Mouse (Mus musculus): Measurements from ENCODE around the gene Tfap2b. TPM values are rescaled to one million over a fixed set of nuclear protein-coding genes. Genes with fewer than 3 reads are reported as not detected.

Gene Tfap2b
- 1 to 10 TPM; 5.7 to 6.8 TPM for total RNA-seq (2021)
- long read RNA-seq, experiment 1, partial matches to known transcripts: 1 of 2 reads
- long read RNA-seq, experiment 1, other reads (novel, unspliced or antisense): 1 of 2 reads
- long read RNA-seq, experiment 2, partial matches to known transcripts: 1 of 3 reads
- long read RNA-seq, experiment 2, other reads (novel, unspliced or antisense): 1 of 3 reads

GRCm38 (mm10) chr1:19208641-19209358 is at the start of gene Tfap2b:
Gene Tfap2b (plus strand): TSS chr1:19208914.
- DNase-seq: no peak

- DNase-seq: peak in 1 of 2 experiments; percentile 7
Measured at GRCm38 (mm10) chr1:19178742-19179397, 29.8 kb upstream of the Tfap2b start.

GRCm38 (mm10) chr1:19205649-19206048 is 3.1 kb upstream of the Tfap2b start:
- peak; percentile 15 to 26 for DNase-seq

GRCm38 (mm10) chr1:19206194-19206593 is 2.5 kb upstream of the Tfap2b start:
- DNase-seq: peak in 1 of 2 experiments; percentile 31

GRCm38 (mm10) chr1:19207611-19208010 is 1.1 kb upstream of the Tfap2b start:
- DNase-seq: no peak

GRCm38 (mm10) chr1:19209359-19209745 is 638 bp downstream of the Tfap2b start:
- DNase-seq: no peak

GRCm38 (mm10) chr1:19209776-19210175 is 1.1 kb downstream of the Tfap2b start:
- DNase-seq: peak in 1 of 2 experiments; percentile 8

GRCm38 (mm10) chr1:19210215-19211032 is 1.7 kb downstream of the Tfap2b start:
- DNase-seq: peak in 1 of 2 experiments; percentile 3

- DNase-seq: no peak
Measured at GRCm38 (mm10) chr1:19211033-19211405, 2.3 kb downstream of the Tfap2b start.

- no peak for DNase-seq
Measured at GRCm38 (mm10) chr1:19211546-19212154, 2.9 kb downstream of the Tfap2b start.

- DNase-seq: no peak
Measured at GRCm38 (mm10) chr1:19212691-19213090, 4.0 kb downstream of the Tfap2b start.

GRCm38 (mm10) chr1:19213171-19213570 is 4.5 kb downstream of the Tfap2b start:
- DNase-seq: no peak

GRCm38 (mm10) chr1:19213851-19214395 is 5.2 kb downstream of the Tfap2b start:
- DNase-seq: no peak

- no peak for DNase-seq
Measured at GRCm38 (mm10) chr1:19217391-19217790, 8.7 kb downstream of the Tfap2b start.

- DNase-seq: no peak
Measured at GRCm38 (mm10) chr1:19218221-19218620, 9.5 kb downstream of the Tfap2b start.

GRCm38 (mm10) chr1:19219381-19219780 is 10.7 kb downstream of the Tfap2b start:
- DNase-seq: no peak

- DNase-seq: no peak
Measured at GRCm38 (mm10) chr1:19220564-19220963, 11.8 kb downstream of the Tfap2b start.

GRCm38 (mm10) chr1:19221601-19222000 is 12.9 kb downstream of the Tfap2b start:
- DNase-seq: no peak

GRCm38 (mm10) chr1:19226699-19227098 is 18.0 kb downstream of the Tfap2b start:
- no peak for DNase-seq

- DNase-seq: no peak
Measured at GRCm38 (mm10) chr1:19230926-19231573, 22.3 kb downstream of the Tfap2b start.

GRCm38 (mm10) chr1:19231574-19232080 is 22.9 kb downstream of the Tfap2b start:
- no peak for DNase-seq
